21 mouse cellular contexts compared by ENCODE assay signal in genomic region chr15:30170031-30170430, GRCm38 (mm10). TPM values are rescaled to one million over a fixed set of nuclear protein-coding genes. Genes with fewer than 3 reads are reported as not detected.
DNase-seq lines count a peak whose midpoint lies in the region; ATAC-seq and TF ChIP-seq lines count a peak whose summit lies in the region.
"Had no signal": no experiment of that assay in that cellular context is flagged by ENCODE, and none has a peak within 500 bp of the region (broad histone marks: within the 10 kb centered on the region; RNA-seq: fewer than 3 reads in every experiment).

No protein-coding gene starts in this region.

- CTCF ChIA-PET in Patski (lab: Charles Lee) = no interaction called here

- no peaks in the 10 kb centered on the region for H3K36me3 ChIP-seq in hindbrain, postnatal 0 days (ENCODE audit: insufficient read depth, low read length)
- H3K36me3 ChIP-seq in hindbrain, embryonic 13.5 days = no peaks in the 10 kb centered on the region
- H3K36me3 ChIP-seq in lung, postnatal 0 days (ENCODE audit: insufficient read depth, low read length) = no peaks in the 10 kb centered on the region
- H3K36me3 ChIP-seq: forebrain, embryonic 12.5 days; heart, embryonic 15.5 days; hindbrain, embryonic 15.5 days; liver, embryonic 13.5 days; neural tube, embryonic 15.5 days had no signal

- in situ Hi-C loops in Patski (cut with MboI; ENCODE audit: low pct_unique_long_range_greater_than_20kb) = no loop called here

- peak in 1 of 2 experiments; percentile 32 for DNase-seq in cerebellum, adult 2 months
- no peak for DNase-seq in cerebellum, adult 11-12 months
- DNase-seq in hindbrain, postnatal 0 days (ENCODE audit: low spot score) = peak; percentile 52
- no peak for DNase-seq in lung, postnatal 0 days (ENCODE audit: low spot score)
- DNase-seq in lung, postnatal 36 days = no peak
- no peak for DNase-seq in Patski (ENCODE audit: low read depth, low spot score)
- DNase-seq in thymus, adult 18-20 months = no peak
- DNase-seq: adrenal gland, postnatal 14 days; heart, postnatal 4 days; kidney, postnatal 4 days; liver, embryonic 13.5 days; lung, adult 2 months; right cerebral cortex, postnatal 25 days; thymus, postnatal 36 days had no signal

- H3K4me1 ChIP-seq in cerebellum, adult 2 months (ENCODE audit: control insufficient read depth, insufficient read depth, low read length) = peaks cover under 1% of the 10 kb centered on the region; the same call in 1 of the 2 replicates
- H3K4me1 ChIP-seq in hindbrain, postnatal 0 days (ENCODE audit: insufficient read depth, low read length) = no peaks in the 10 kb centered on the region
- H3K4me1 ChIP-seq in hindbrain, embryonic 13.5 days (replicated peaks) = peaks cover 16% of the 10 kb centered on the region
- no peaks in the 10 kb centered on the region for H3K4me1 ChIP-seq in lung, postnatal 0 days (ENCODE audit: insufficient read depth, low read depth, low read length)
- H3K4me1 ChIP-seq: liver, embryonic 13.5 days had no signal

- ATAC-seq in hindbrain, postnatal 0 days = no peak
- ATAC-seq in hindbrain, embryonic 13.5 days (ENCODE audit: low FRiP score) = no peak
- no peak for ATAC-seq in lung, postnatal 0 days
- ATAC-seq in Patski = no peak
- ATAC-seq: intestine, embryonic 16.5 days had no signal

- H3K9me3 ChIP-seq in hindbrain, postnatal 0 days (ENCODE audit: low read length) = no peaks in the 10 kb centered on the region
- H3K9me3 ChIP-seq in hindbrain, embryonic 13.5 days = no peaks in the 10 kb centered on the region
- no peaks in the 10 kb centered on the region for H3K9me3 ChIP-seq in lung, postnatal 0 days (ENCODE audit: low read length)
- H3K9me3 ChIP-seq: forebrain, embryonic 12.5 days; heart, embryonic 15.5 days; hindbrain, embryonic 15.5 days; liver, embryonic 13.5 days; neural tube, embryonic 15.5 days had no signal

- TF ChIP-seq POLR2A in cerebellum, adult 2 months (IDR thresholded peaks at IDR 0.05; ENCODE audit: borderline replicate concordance, insufficient read depth, low read length) = no peak

- WGBS in cerebellum, adult 2 months = 72% methylated on average over 8 of the region's 8 CpGs
- WGBS in hindbrain, postnatal 0 days = 65% methylated on average over 8 of the region's 8 CpGs
- 81% methylated on average over 8 of the region's 8 CpGs for whole genome bisulfite sequencing in hindbrain, embryonic 13.5 days
- WGBS in lung, postnatal 0 days = 62% methylated on average over 8 of the region's 8 CpGs

- H3K27me3 ChIP-seq in cerebellum, adult 2 months (ENCODE audit: control insufficient read depth, insufficient read depth, low read length) = no peaks in the 10 kb centered on the region
- H3K27me3 ChIP-seq in hindbrain, postnatal 0 days (ENCODE audit: insufficient read depth, low read length) = no peaks in the 10 kb centered on the region
- peaks cover 6% of the 10 kb centered on the region; the same call in 1 of the 2 replicates for H3K27me3 ChIP-seq in hindbrain, embryonic 13.5 days
- H3K27me3 ChIP-seq in lung, postnatal 0 days (replicated peaks; ENCODE audit: insufficient read depth, low read length) = 0 out of 2 replicates have a peak, but pooled peaks cover 8% of the 10 kb centered on the region
- peaks cover 27% of the 10 kb centered on the region for H3K27me3 ChIP-seq in Patski
- H3K27me3 ChIP-seq: hindbrain, embryonic 15.5 days; neural tube, embryonic 15.5 days had no signal

- no peak for TF ChIP-seq EP300 in lung, postnatal 0 days (IDR thresholded peaks at IDR 0.05)

- POLR2A ChIA-PET in Patski (lab: Charles Lee) = no interaction called here

- no peak overlapping the region for H3K27ac ChIP-seq in cerebellum, adult 2 months (ENCODE audit: insufficient read depth, low read length)
- no peak overlapping the region for H3K27ac ChIP-seq in hindbrain, postnatal 0 days
- no peak overlapping the region for H3K27ac ChIP-seq in hindbrain, embryonic 13.5 days
- no peak overlapping the region for H3K27ac ChIP-seq in lung, postnatal 0 days (ENCODE audit: low read length)
- H3K27ac ChIP-seq: forebrain, embryonic 12.5 days; heart, embryonic 15.5 days; hindbrain, embryonic 15.5 days; liver, embryonic 13.5 days; neural tube, embryonic 15.5 days had no signal

- H3K9ac ChIP-seq in hindbrain, postnatal 0 days (replicated peaks; ENCODE audit: low read length) = no peak overlapping the region
- no peak overlapping the region for H3K9ac ChIP-seq in hindbrain, embryonic 13.5 days
- no peak overlapping the region for H3K9ac ChIP-seq in lung, postnatal 0 days (replicated peaks; ENCODE audit: low read depth)
- H3K9ac ChIP-seq: forebrain, embryonic 12.5 days; heart, embryonic 15.5 days; hindbrain, embryonic 15.5 days; liver, embryonic 13.5 days; neural tube, embryonic 15.5 days had no signal

- H3K4me2 ChIP-seq in hindbrain, postnatal 0 days (ENCODE audit: low read depth, low read length) = no peak overlapping the region
- no peak overlapping the region for H3K4me2 ChIP-seq in hindbrain, embryonic 13.5 days
- H3K4me2 ChIP-seq in lung, postnatal 0 days (replicated peaks; ENCODE audit: low read depth, low read length) = no peak overlapping the region
- H3K4me2 ChIP-seq: forebrain, embryonic 12.5 days; heart, embryonic 15.5 days; hindbrain, embryonic 15.5 days; liver, embryonic 13.5 days; neural tube, embryonic 15.5 days had no signal

- no peak overlapping the region for H3K4me3 ChIP-seq in cerebellum, adult 2 months (replicated peaks; ENCODE audit: insufficient read depth, low read depth, low read length)
- no peak overlapping the region for H3K4me3 ChIP-seq in hindbrain, postnatal 0 days (ENCODE audit: low read length)
- no peak overlapping the region for H3K4me3 ChIP-seq in hindbrain, embryonic 13.5 days
- no peak overlapping the region for H3K4me3 ChIP-seq in lung, postnatal 0 days (ENCODE audit: low read depth, low read length)
- H3K4me3 ChIP-seq: forebrain, embryonic 12.5 days; heart, embryonic 15.5 days; hindbrain, embryonic 15.5 days; liver, embryonic 13.5 days; neural tube, embryonic 15.5 days had no signal

- TF ChIP-seq CTCF in cerebellum, adult 2 months (IDR thresholded peaks at IDR 0.05; ENCODE audit: borderline replicate concordance, insufficient read depth, low read depth, low read length) = peak; percentile 59
- TF ChIP-seq CTCF in hindbrain, postnatal 0 days (IDR thresholded peaks at IDR 0.05; ENCODE audit: low read depth) = peak; percentile 62
- TF ChIP-seq CTCF in lung, postnatal 0 days (IDR thresholded peaks at IDR 0.05) = peak; percentile 14; the same call in 1 of the 2 replicates
- peak; percentile 19 for TF ChIP-seq CTCF in Patski (IDR thresholded peaks at IDR 0.05)

RNA-seq across cellular contexts. Expression of gene Ctnnd2, which starts 2.4 kb away (rescaled TPM):
- polyA plus RNA-seq in cerebellum, adult 2 months (2012; rRNA removed) = 87.7 and 92.0 TPM in 2 replicates
- total RNA-seq in hindbrain, postnatal 0 days (2014; rRNA removed) = 157 and 179 TPM in 2 replicates
- 67.2 and 76.4 TPM in 2 replicates for polyA plus RNA-seq in hindbrain, postnatal 0 days (2015; fragmentation: Nextera tagmentation; extraction: Ambion mirVana)
- 52.5 and 59.6 TPM in 2 replicates for polyA plus RNA-seq in hindbrain, embryonic 13.5 days (2015; fragmentation: Nextera tagmentation; extraction: Ambion mirVana)
- 4.3 and 5.0 TPM in 2 replicates for polyA plus RNA-seq in lung, postnatal 0 days (2015; fragmentation: Nextera tagmentation; extraction: Ambion mirVana)
- 0.27 TPM for polyA plus RNA-seq in Patski (2021)
- total RNA-seq: gastrocnemius, adult 8-10 months had no signal
